Mouse (Mus musculus) bone marrow macrophage, adult 2 months (primary cell): ENCODE measurements at regions not wholly inside any gene's neighbourhood (a gene's known extent, or its start where the extent isn't known, plus 50 kb on each side); places are given as distances from the start of the nearest gene placed in this dataset.

ENCODE experiments used
- CTCF ChIP-seq: IDR thresholded peaks from 2 replicates; pipeline ENCODE4 v1.5.1; 2012; ENCODE audit warnings: low read depth, mild to moderate bottlenecking, low read length, moderate library complexity
- POLR2A ChIP-seq: IDR thresholded peaks from 2 replicates; pipeline ENCODE4 v1.6.1; 2012; ENCODE audit warnings: mild to moderate bottlenecking, low read depth, low read length, borderline replicate concordance

- no peak for TF ChIP-seq POLR2A
- TF ChIP-seq CTCF, result no peak
These were observed 122.1 kb upstream of the Ednrb start for GRCm38 (mm10) chr14:103966293-103966692.
